Mouse (Mus musculus): ENCODE data around the gene Cabp2. TPM values are rescaled to one million over a fixed set of nuclear protein-coding genes. Genes with fewer than 3 reads are reported as not detected.
A peak's percentile ranks its signal among the peaks of the same experiment; 100 is the strongest.

Cabp2 gene
- polyA plus RNA-seq, 1 experiment from 2014 or later, result not detected

- Histone ChIP-seq H3K4me2 (replicated peaks; ENCODE audit: low read depth) (peak overlapping the region; percentile 93), H3K4me1 (replicated peaks; ENCODE audit: control insufficient read depth, insufficient read depth, low read length) (peaks cover 3% of the 10 kb centered on the region; the same call in 1 of the 2 replicates), H3K9ac (ENCODE audit: low read depth, low read length) (no peak overlapping the region; the same call in 1 of the 2 replicates), H3K27ac (ENCODE audit: low read depth, low read length) (no peak overlapping the region), H3K36me3 (ENCODE audit: control insufficient read depth, insufficient read depth) (peaks cover 21% of the 10 kb centered on the region), H3K27me3 (replicated peaks; ENCODE audit: control insufficient read depth, insufficient read depth, low read length) (no peaks in the 10 kb centered on the region), H3K4me3 (ENCODE audit: low read depth, low read length) (peak overlapping the region; percentile 54), H3K9me3 (ENCODE audit: control insufficient read depth) (no peaks in the 10 kb centered on the region)
- WGBS, result 4% methylated on average over 52 of the region's 52 CpGs
- TF ChIP-seq CTCF (IDR thresholded peaks at IDR 0.05; ENCODE audit: low read depth), result no peak
- ATAC-seq, result no peak
These were observed 19.4 kb downstream of the Cabp2 start for GRCm38 (mm10) chr19:4100718-4101261.

- TF ChIP-seq CTCF (IDR thresholded peaks at IDR 0.05; ENCODE audit: low read depth), result no peak
- H3K27me3 ChIP-seq (replicated peaks; ENCODE audit: control insufficient read depth, insufficient read depth, low read length), result no peaks in the 10 kb centered on the region
- H3K4me2 ChIP-seq (replicated peaks; ENCODE audit: low read depth), result peak overlapping the region; percentile 93; the same call in 1 of the 2 replicates
- WGBS, result 86% methylated on average over 6 of the region's 6 CpGs
- no peak for ATAC-seq
- H3K9me3 ChIP-seq (ENCODE audit: control insufficient read depth), result no peaks in the 10 kb centered on the region
- H3K9ac ChIP-seq (ENCODE audit: low read depth, low read length), result no peak overlapping the region
- H3K36me3 ChIP-seq (ENCODE audit: control insufficient read depth, insufficient read depth), result peaks cover 21% of the 10 kb centered on the region
- H3K4me3 ChIP-seq (ENCODE audit: low read depth, low read length), result no peak overlapping the region
- H3K4me1 ChIP-seq (replicated peaks; ENCODE audit: control insufficient read depth, insufficient read depth, low read length), result peaks cover 2% of the 10 kb centered on the region; the same call in 1 of the 2 replicates
- no peak overlapping the region for H3K27ac ChIP-seq (ENCODE audit: low read depth, low read length)
These were observed 20.1 kb downstream of the Cabp2 start for GRCm38 (mm10) chr19:4101466-4101865.

- Histone ChIP-seq H3K4me1 (replicated peaks; ENCODE audit: control insufficient read depth, insufficient read depth, low read length) (no peaks in the 10 kb centered on the region; the same call in 1 of the 2 replicates), H3K36me3 (ENCODE audit: control insufficient read depth, insufficient read depth) (peaks cover 25% of the 10 kb centered on the region), H3K9ac (ENCODE audit: low read depth, low read length) (no peak overlapping the region), H3K9me3 (ENCODE audit: control insufficient read depth) (no peaks in the 10 kb centered on the region), H3K4me2 (replicated peaks; ENCODE audit: low read depth) (no peak overlapping the region), H3K27ac (ENCODE audit: low read depth, low read length) (no peak overlapping the region), H3K27me3 (replicated peaks; ENCODE audit: control insufficient read depth, insufficient read depth, low read length) (no peaks in the 10 kb centered on the region), H3K4me3 (ENCODE audit: low read depth, low read length) (no peak overlapping the region)
- ATAC-seq, result no peak
- no peak for TF ChIP-seq CTCF (IDR thresholded peaks at IDR 0.05; ENCODE audit: low read depth)
- 88% methylated on average over 2 of the region's 2 CpGs for WGBS
These were observed 20.7 kb downstream of the Cabp2 start for GRCm38 (mm10) chr19:4102049-4102448.

- TF ChIP-seq CTCF (IDR thresholded peaks at IDR 0.05; ENCODE audit: low read depth), result no peak
These were observed 21.2 kb downstream of the Cabp2 start for GRCm38 (mm10) chr19:4102626-4103025.

GRCm38 (mm10) chr19:4103294-4103693 lies 21.9 kb downstream of the Cabp2 start:
- Histone ChIP-seq H3K36me3 (ENCODE audit: control insufficient read depth, insufficient read depth) (peaks cover 25% of the 10 kb centered on the region), H3K27me3 (replicated peaks; ENCODE audit: control insufficient read depth, insufficient read depth, low read length) (no peaks in the 10 kb centered on the region), H3K27ac (ENCODE audit: low read depth, low read length) (no peak overlapping the region), H3K4me3 (ENCODE audit: low read depth, low read length) (no peak overlapping the region), H3K9me3 (ENCODE audit: control insufficient read depth) (no peaks in the 10 kb centered on the region), H3K4me2 (replicated peaks; ENCODE audit: low read depth) (no peak overlapping the region), H3K9ac (ENCODE audit: low read depth, low read length) (no peak overlapping the region), H3K4me1 (replicated peaks; ENCODE audit: control insufficient read depth, insufficient read depth, low read length) (no peaks in the 10 kb centered on the region; the same call in 1 of the 2 replicates)
- no peak for TF ChIP-seq CTCF (IDR thresholded peaks at IDR 0.05; ENCODE audit: low read depth)
- WGBS, result 93% methylated on average over 18 of the region's 18 CpGs
- ATAC-seq, result no peak

More at GRCm38 (mm10) chr19:4102626-4103025, 21.2 kb downstream of the Cabp2 start:
- Histone ChIP-seq H3K4me1 (replicated peaks; ENCODE audit: control insufficient read depth, insufficient read depth, low read length) (no peaks in the 10 kb centered on the region; the same call in 1 of the 2 replicates), H3K4me3 (ENCODE audit: low read depth, low read length) (no peak overlapping the region), H3K27ac (ENCODE audit: low read depth, low read length) (no peak overlapping the region), H3K36me3 (ENCODE audit: control insufficient read depth, insufficient read depth) (peaks cover 25% of the 10 kb centered on the region), H3K9ac (ENCODE audit: low read depth, low read length) (no peak overlapping the region), H3K4me2 (replicated peaks; ENCODE audit: low read depth) (no peak overlapping the region), H3K9me3 (ENCODE audit: control insufficient read depth) (no peaks in the 10 kb centered on the region), H3K27me3 (replicated peaks; ENCODE audit: control insufficient read depth, insufficient read depth, low read length) (no peaks in the 10 kb centered on the region)
- 95% methylated on average over 12 of the region's 12 CpGs for WGBS
- ATAC-seq, result no peak

- H3K4me3 ChIP-seq (ENCODE audit: low read depth, low read length), result no peak overlapping the region
- TF ChIP-seq CTCF (IDR thresholded peaks at IDR 0.05; ENCODE audit: low read depth), result no peak
- H3K9me3 ChIP-seq (ENCODE audit: control insufficient read depth), result no peaks in the 10 kb centered on the region
- peaks cover 25% of the 10 kb centered on the region for H3K36me3 ChIP-seq (ENCODE audit: control insufficient read depth, insufficient read depth)
- H3K4me2 ChIP-seq (replicated peaks; ENCODE audit: low read depth), result no peak overlapping the region
- ATAC-seq, result no peak
- H3K27ac ChIP-seq (ENCODE audit: low read depth, low read length), result no peak overlapping the region
- H3K4me1 ChIP-seq (replicated peaks; ENCODE audit: control insufficient read depth, insufficient read depth, low read length), result no peaks in the 10 kb centered on the region; the same call in 1 of the 2 replicates
- H3K9ac ChIP-seq (ENCODE audit: low read depth, low read length), result no peak overlapping the region
- 65% methylated on average over 3 of the region's 3 CpGs for WGBS
- H3K27me3 ChIP-seq (replicated peaks; ENCODE audit: control insufficient read depth, insufficient read depth, low read length), result no peaks in the 10 kb centered on the region
These were observed 22.4 kb downstream of the Cabp2 start for GRCm38 (mm10) chr19:4103792-4104191.

Data from intestine, postnatal 0 days (tissue).